Comparison of ENCODE assay signal across 8 mouse cellular contexts in the genomic region with DNA sequence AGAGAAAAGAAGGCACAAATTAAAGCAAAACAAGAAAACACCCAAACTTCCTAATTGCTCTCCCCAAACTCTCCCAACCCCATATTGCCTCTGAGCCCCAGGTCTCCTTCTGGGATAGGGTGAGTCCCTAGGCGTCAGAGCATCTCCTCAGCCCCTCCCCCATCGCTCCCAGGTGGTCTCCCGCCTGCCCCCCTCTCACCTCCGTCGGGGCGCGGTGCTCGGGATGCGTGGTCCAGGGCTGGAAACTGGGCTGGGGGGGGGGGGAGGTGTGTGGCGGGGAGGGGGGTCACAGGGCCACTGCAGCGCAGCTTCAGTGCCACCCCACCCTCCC. TPM values are rescaled to one million over a fixed set of nuclear protein-coding genes. Genes with fewer than 3 reads are reported as not detected.
DNase-seq lines count a peak whose midpoint lies in the region; ATAC-seq and TF ChIP-seq lines count a peak whose summit lies in the region.

No protein-coding gene starts in this region.

- no peak for TF ChIP-seq CTCF in layer of hippocampus, adult 2 months (conservative IDR thresholded peaks at IDR 0.05)

- peak overlapping the region; percentile 85 for H3K4me2 ChIP-seq in embryonic facial prominence, embryonic 13.5 days
- H3K4me2 ChIP-seq in limb, embryonic 12.5 days, result peak overlapping the region; percentile 92
- H3K4me2 ChIP-seq in neural tube, embryonic 15.5 days, result peak overlapping the region; percentile 67

- no peak for ATAC-seq in embryonic facial prominence, embryonic 13.5 days (ENCODE audit: insufficient number of reproducible peaks, insufficient read depth, low FRiP score, low TSS enrichment, low read depth)
- ATAC-seq in limb, embryonic 12.5 days (ENCODE audit: insufficient number of reproducible peaks, insufficient read depth, low FRiP score, low TSS enrichment, low read depth), result no peak
- no peak for ATAC-seq in neural tube, embryonic 15.5 days (ENCODE audit: low FRiP score)

- peak overlapping the region; percentile 76 for H3K9ac ChIP-seq in embryonic facial prominence, embryonic 13.5 days
- H3K9ac ChIP-seq in limb, embryonic 12.5 days (replicated peaks), result peak overlapping the region; percentile 77
- H3K9ac ChIP-seq in neural tube, embryonic 15.5 days (replicated peaks), result 0 out of 2 replicates have a peak overlapping the region, but pooled peaks have one; percentile 2

- peaks cover 4% of the 10 kb centered on the region; the same call in 1 of the 2 replicates for H3K9me3 ChIP-seq in embryonic facial prominence, embryonic 13.5 days
- no peaks in the 10 kb centered on the region for H3K9me3 ChIP-seq in limb, embryonic 12.5 days
- H3K9me3 ChIP-seq in neural tube, embryonic 15.5 days (replicated peaks), result no peaks in the 10 kb centered on the region

- H3K27me3 ChIP-seq in embryonic facial prominence, embryonic 13.5 days, result no peaks in the 10 kb centered on the region
- H3K27me3 ChIP-seq in limb, embryonic 12.5 days, result no peaks in the 10 kb centered on the region; the same call in none of the 2 replicates
- peaks cover 32% of the 10 kb centered on the region for H3K27me3 ChIP-seq in neural tube, embryonic 15.5 days (replicated peaks)

- H3K4me3 ChIP-seq in layer of hippocampus, adult 2 months, result peak overlapping the region; percentile 43
- H3K4me3 ChIP-seq in embryonic facial prominence, embryonic 13.5 days, result peak overlapping the region; percentile 60
- peak overlapping the region; percentile 60 for H3K4me3 ChIP-seq in limb, embryonic 12.5 days (replicated peaks)
- H3K4me3 ChIP-seq in neural tube, embryonic 15.5 days (replicated peaks), result peak overlapping the region; percentile 39

- DNase-seq in layer of hippocampus, adult 2 months (ENCODE audit: low spot score in 2 of 2), result no peak
- no peak for DNase-seq in layer of hippocampus, postnatal 14 days (ENCODE audit: low spot score in 2 of 2)
- DNase-seq in layer of hippocampus, adult 9-11 months, result no peak
- no peak for DNase-seq in adrenal gland, postnatal 25 days
- no peak for DNase-seq in ovary, postnatal 36 days (ENCODE audit: low spot score)

- peaks cover 33% of the 10 kb centered on the region for H3K4me1 ChIP-seq in embryonic facial prominence, embryonic 13.5 days
- peaks cover 34% of the 10 kb centered on the region for H3K4me1 ChIP-seq in limb, embryonic 12.5 days (replicated peaks)
- peaks cover 38% of the 10 kb centered on the region for H3K4me1 ChIP-seq in neural tube, embryonic 15.5 days

- no peak overlapping the region for H3K27ac ChIP-seq in layer of hippocampus, adult 2 months
- peak overlapping the region; percentile 97 for H3K27ac ChIP-seq in embryonic facial prominence, embryonic 13.5 days
- H3K27ac ChIP-seq in limb, embryonic 12.5 days, result peak overlapping the region; percentile 95
- peak overlapping the region; percentile 54; the same call in 1 of the 2 replicates for H3K27ac ChIP-seq in neural tube, embryonic 15.5 days (replicated peaks)

- WGBS in embryonic facial prominence, embryonic 13.5 days, result 1% methylated on average over 10 of the region's 11 CpGs
- 2% methylated on average over 10 of the region's 11 CpGs for WGBS in limb, embryonic 12.5 days
- WGBS in neural tube, embryonic 15.5 days, result 0% methylated on average over 10 of the region's 11 CpGs

- peaks cover 13% of the 10 kb centered on the region for H3K36me3 ChIP-seq in embryonic facial prominence, embryonic 13.5 days
- H3K36me3 ChIP-seq in limb, embryonic 12.5 days, result peaks cover 17% of the 10 kb centered on the region
- no peaks in the 10 kb centered on the region for H3K36me3 ChIP-seq in neural tube, embryonic 15.5 days

RNA-seq across cellular contexts. Expression of a gene that starts 0.4 kb away (rescaled TPM):
- 1 to 10 TPM; 2.5 to 3.1 TPM for total RNA-seq in layer of hippocampus, adult 2 months (2021)
- total RNA-seq in layer of hippocampus, postnatal 14 days (2021), result 1 to 10 TPM; 2.0 to 3.3 TPM
- 17.5 and 19.8 TPM in 2 replicates for polyA plus RNA-seq in embryonic facial prominence, embryonic 13.5 days (2015; fragmentation: Nextera tagmentation; extraction: Ambion mirVana)
- polyA plus RNA-seq in limb, embryonic 12.5 days (2016; fragmentation: Nextera tagmentation; extraction: Ambion mirVana), result 11.0 and 14.2 TPM in 2 replicates
- 1.8 and 2.7 TPM in 2 replicates for polyA plus RNA-seq in neural tube, embryonic 15.5 days (2015; fragmentation: Nextera tagmentation; extraction: Ambion mirVana)
- 2.6 and 4.8 TPM in 2 replicates for total RNA-seq in adrenal gland, postnatal 25 days (2021)

RNA-seq across cellular contexts. Expression of a gene that starts 12.9 kb away (rescaled TPM):
- total RNA-seq in layer of hippocampus, adult 2 months (2021), result not detected
- under 1 TPM in 1 of 2 experiments, not detected in 1; 0.07 TPM for total RNA-seq in layer of hippocampus, postnatal 14 days (2021)
- 0.07 TPM in 1 of 2 replicates, not detected in the other for polyA plus RNA-seq in embryonic facial prominence, embryonic 13.5 days (2015; fragmentation: Nextera tagmentation; extraction: Ambion mirVana)
- polyA plus RNA-seq in limb, embryonic 12.5 days (2016; fragmentation: Nextera tagmentation; extraction: Ambion mirVana), result 0.04 and 0.08 TPM in 2 replicates
- polyA plus RNA-seq in neural tube, embryonic 15.5 days (2015; fragmentation: Nextera tagmentation; extraction: Ambion mirVana), result 0.03 TPM in 1 of 2 replicates, not detected in the other
- not detected in 2 replicates for total RNA-seq in adrenal gland, postnatal 25 days (2021)

RNA-seq across cellular contexts. Expression of a gene that starts 19.6 kb away (rescaled TPM):
- total RNA-seq in layer of hippocampus, adult 2 months (2021), result under 1 TPM; 0.56 to 0.79 TPM
- 1 to 10 TPM in 1 of 2 experiments, under 1 TPM in 1; 0.99 to 1.1 TPM for total RNA-seq in layer of hippocampus, postnatal 14 days (2021)
- polyA plus RNA-seq in embryonic facial prominence, embryonic 13.5 days (2015; fragmentation: Nextera tagmentation; extraction: Ambion mirVana), result 3.1 and 3.4 TPM in 2 replicates
- 5.7 and 6.5 TPM in 2 replicates for polyA plus RNA-seq in limb, embryonic 12.5 days (2016; fragmentation: Nextera tagmentation; extraction: Ambion mirVana)
- polyA plus RNA-seq in neural tube, embryonic 15.5 days (2015; fragmentation: Nextera tagmentation; extraction: Ambion mirVana), result 0.88 and 13.1 TPM in 2 replicates
- total RNA-seq in adrenal gland, postnatal 25 days (2021), result 1.1 and 1.6 TPM in 2 replicates

RNA-seq across cellular contexts. Expression of a gene that starts 28.9 kb away (rescaled TPM):
- not detected for total RNA-seq in layer of hippocampus, adult 2 months (2021)
- total RNA-seq in layer of hippocampus, postnatal 14 days (2021), result not detected
- polyA plus RNA-seq in embryonic facial prominence, embryonic 13.5 days (2015; fragmentation: Nextera tagmentation; extraction: Ambion mirVana), result not detected in 2 replicates
- polyA plus RNA-seq in limb, embryonic 12.5 days (2016; fragmentation: Nextera tagmentation; extraction: Ambion mirVana), result not detected in 2 replicates
- not detected in 2 replicates for polyA plus RNA-seq in neural tube, embryonic 15.5 days (2015; fragmentation: Nextera tagmentation; extraction: Ambion mirVana)
- total RNA-seq in adrenal gland, postnatal 25 days (2021), result 0.67 TPM in 1 of 2 replicates, not detected in the other

RNA-seq across cellular contexts. Expression of a gene that starts 29.7 kb away (rescaled TPM):
- 10 to 100 TPM; 55.6 to 60.0 TPM for total RNA-seq in layer of hippocampus, adult 2 months (2021)
- total RNA-seq in layer of hippocampus, postnatal 14 days (2021), result 10 to 100 TPM; 56.3 to 59.4 TPM
- 113 and 128 TPM in 2 replicates for polyA plus RNA-seq in embryonic facial prominence, embryonic 13.5 days (2015; fragmentation: Nextera tagmentation; extraction: Ambion mirVana)
- polyA plus RNA-seq in limb, embryonic 12.5 days (2016; fragmentation: Nextera tagmentation; extraction: Ambion mirVana), result 144 and 145 TPM in 2 replicates
- 108 and 115 TPM in 2 replicates for polyA plus RNA-seq in neural tube, embryonic 15.5 days (2015; fragmentation: Nextera tagmentation; extraction: Ambion mirVana)
- 110 and 135 TPM in 2 replicates for total RNA-seq in adrenal gland, postnatal 25 days (2021)

Comparison
In these comparisons a context has a peak if more than half of its experiments do, and no peak if none do; other contexts are left out.
1. H3K9ac ChIP-seq: peak in every context shown above with its lines; median percentile 77 in limb, embryonic 12.5 days; 76 in embryonic facial prominence, embryonic 13.5 days; 2 in neural tube, embryonic 15.5 days.